Mouse (Mus musculus) bone marrow macrophage, adult 2 months (primary cell): ENCODE measurements around the gene Cd40lg.

Experiments used
- CTCF ChIP-seq: IDR thresholded peaks from 2 replicates; pipeline ENCODE4 v1.5.1; 2012; ENCODE audit warnings: low read depth, mild to moderate bottlenecking, low read length, moderate library complexity
- POLR2A ChIP-seq: IDR thresholded peaks from 2 replicates; pipeline ENCODE4 v1.6.1; 2012; ENCODE audit warnings: mild to moderate bottlenecking, low read depth, low read length, borderline replicate concordance

DNA sequence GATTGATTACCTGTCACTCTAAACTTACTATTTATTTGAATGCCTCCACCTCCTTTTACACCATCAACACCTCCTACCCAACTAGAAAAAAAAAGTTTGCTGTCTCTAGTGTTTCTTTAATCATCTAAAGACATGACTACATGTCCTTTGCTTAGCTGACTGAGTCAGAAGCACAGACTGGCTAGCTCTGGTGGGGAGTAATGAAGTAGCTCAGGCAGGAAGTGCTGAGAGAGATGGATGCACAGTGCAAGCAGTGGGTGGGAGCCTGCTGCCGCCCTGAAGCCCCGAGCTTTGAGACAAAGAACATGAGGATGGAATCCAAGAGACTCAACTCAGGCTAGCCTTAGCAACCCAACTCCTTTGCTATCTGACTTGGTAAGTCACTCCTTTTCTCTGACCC, 11.5 kb upstream of the Cd40lg start:
- TF ChIP-seq CTCF = no peak
- TF ChIP-seq POLR2A = no peak
